Mouse (Mus musculus) adipose tissue, adult 10 weeks (tissue): ENCODE results near the gene Chp1. TPM values are rescaled to one million over a fixed set of nuclear protein-coding genes. Genes with fewer than 3 reads are reported as not detected.

Experiments used
- polyA plus RNA-seq: library from polyadenylated mRNA; stranded (reverse); fragments of 350-450 nt; fragmentation: Illumina TruSeq; extraction: RNeasy Lipid Tissue Mini Kit (QIAGEN cat#74804); gene quantifications from one replicate; pipeline ENCODE4 v1.2.3, GENCODE M21; 2014; ENCODE audit warnings: low read depth, low replicate concordance

Chp1 gene
- 192 TPM for polyA plus RNA-seq

DNA sequence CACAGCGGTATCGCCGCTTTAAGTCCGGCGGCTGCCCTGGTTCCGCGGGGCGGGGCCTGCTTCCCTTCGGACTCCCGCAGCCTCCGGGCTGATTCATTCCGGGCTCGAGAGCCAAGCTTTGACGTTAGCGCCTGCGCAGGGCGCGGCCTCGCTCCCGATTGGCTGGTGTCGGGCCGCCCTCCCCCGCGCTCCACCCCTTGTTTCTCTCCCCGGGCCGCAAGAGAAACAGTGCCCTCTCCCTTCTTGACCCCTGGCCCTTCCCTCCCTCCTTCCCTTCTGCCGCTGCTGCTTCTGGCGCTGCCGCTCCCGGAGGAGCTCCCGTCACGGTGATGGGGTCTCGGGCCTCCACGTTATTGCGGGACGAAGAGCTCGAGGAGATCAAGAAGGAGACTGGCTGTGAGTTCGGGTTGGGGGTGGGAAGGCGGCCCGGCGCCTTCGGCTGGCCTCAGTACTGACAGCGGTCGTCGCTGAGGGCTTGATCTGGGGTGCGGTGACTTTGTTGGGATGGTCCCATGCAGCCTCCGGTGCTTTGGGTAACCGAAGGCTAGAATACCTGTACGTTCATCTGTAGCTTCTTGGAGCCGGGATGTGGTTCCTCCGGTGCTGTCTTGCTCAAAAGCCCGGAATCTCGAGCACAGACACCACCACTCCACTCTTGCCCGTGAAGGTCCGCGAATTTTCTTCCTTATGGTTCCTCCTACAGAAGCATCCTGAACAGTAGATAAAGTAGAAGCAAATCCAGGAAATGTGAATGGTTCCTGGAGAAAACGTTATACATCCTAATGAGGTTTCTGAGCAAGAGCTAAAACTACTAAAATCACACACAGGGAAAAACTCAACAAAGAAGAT is at the start of gene Chp1, which contains the start of gene Exd1:
Gene Chp1 (plus strand): TSS at position 176 of the 849 bp plus-strand sequence.
Gene Exd1 (minus strand): TSS at position 106 of the 849 bp plus-strand sequence.

DNA sequence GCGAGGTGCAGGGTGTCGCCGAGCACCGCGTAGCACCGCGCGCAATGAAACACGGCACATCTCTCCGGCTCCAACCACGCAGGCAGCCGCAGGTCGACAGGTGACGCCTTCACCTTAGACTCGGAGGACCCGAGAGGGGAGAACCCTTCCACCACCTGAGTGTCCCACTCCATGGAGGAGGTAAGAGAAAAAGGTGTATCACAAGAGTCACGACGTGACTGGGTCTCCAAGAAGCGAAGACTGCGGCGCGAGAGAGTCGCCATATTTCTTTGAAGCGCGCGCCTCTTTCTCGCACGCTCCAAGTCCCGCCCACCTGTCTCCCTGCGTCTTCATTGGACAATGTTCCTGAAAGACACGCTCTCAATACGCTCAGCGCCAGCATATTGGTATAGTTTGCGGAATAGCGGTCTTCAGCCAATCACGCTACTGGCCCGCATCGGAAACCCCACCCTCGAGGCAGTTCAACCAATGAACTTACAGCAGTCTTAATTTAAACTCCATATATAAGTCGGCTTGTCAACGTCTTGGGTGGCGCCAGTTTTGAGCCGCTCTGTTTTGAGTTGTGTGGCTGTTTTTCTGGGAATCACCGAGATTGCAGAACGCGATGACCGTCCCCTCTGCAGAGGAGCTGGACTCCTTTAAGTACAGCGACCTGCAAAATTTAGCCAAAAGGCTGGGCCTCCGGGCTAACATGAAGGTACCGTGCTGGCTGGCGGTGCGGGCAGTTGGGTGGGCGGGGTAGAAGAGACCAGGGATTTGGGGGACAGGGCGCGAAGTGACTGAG is 70.9 kb downstream of the Chp1 start, which contains the start of the genes Nusap1 and Oip5:
Gene Nusap1 (plus strand): TSS at position 100 of the 784 bp plus-strand sequence.
Gene Oip5 (minus strand): TSS at position 271 of the 784 bp plus-strand sequence.

Other genes with a start within 250 kb of the Chp1 start
- 7.1 TPM for gene Dll4, start 221.9 kb upstream of the Chp1 start, polyA plus RNA-seq
- 6.6 TPM for gene Chac1, start 196.5 kb upstream of the Chp1 start, polyA plus RNA-seq
- 10.4 TPM for gene Ino80, start 70.0 kb upstream of the Chp1 start, polyA plus RNA-seq
- 3.5 TPM for gene Exd1, start 70 bp upstream of the Chp1 start, polyA plus RNA-seq
- gene Nusap1, start 70.6 kb downstream of the Chp1 start, polyA plus RNA-seq: 2.0 TPM
- 2.2 TPM for gene Oip5, start 70.8 kb downstream of the Chp1 start, polyA plus RNA-seq
- gene Ndufaf1, start 115.1 kb downstream of the Chp1 start, polyA plus RNA-seq: 22.2 TPM
- 21.3 TPM for gene Rtf1, start 127.4 kb downstream of the Chp1 start, polyA plus RNA-seq
- gene Itpka, start 194.6 kb downstream of the Chp1 start, polyA plus RNA-seq: 2.2 TPM
- 0.12 TPM for gene Ltk, start 212.7 kb downstream of the Chp1 start, polyA plus RNA-seq
- 10.5 TPM for gene Rpap1, start 239.8 kb downstream of the Chp1 start, polyA plus RNA-seq